In the genomic region with DNA sequence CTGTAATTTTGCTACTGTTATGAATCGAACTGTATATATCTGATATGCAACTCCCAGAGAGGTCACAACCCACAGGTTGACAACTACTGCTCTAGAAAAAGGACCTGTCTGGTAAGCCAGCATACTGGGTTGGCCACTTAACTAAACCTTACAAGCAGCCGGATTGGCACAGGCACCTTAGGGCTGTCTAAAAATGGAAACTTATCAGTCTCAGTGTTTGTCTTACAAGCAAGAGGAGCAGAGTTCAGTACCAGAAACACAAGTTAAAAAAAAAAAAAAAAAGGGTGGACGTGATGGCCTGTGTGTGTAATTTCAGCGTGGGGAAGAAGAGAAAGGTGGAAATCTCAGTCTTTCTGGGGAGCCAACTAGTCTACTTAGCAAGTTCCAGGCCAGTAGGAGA, we compare ENCODE assay signal across 31 mouse cellular contexts. TPM values are rescaled to one million over a fixed set of nuclear protein-coding genes. Genes with fewer than 3 reads are reported as not detected.
DNase-seq lines count a peak whose midpoint lies in the region; ATAC-seq and TF ChIP-seq lines count a peak whose summit lies in the region.
"Had no signal": no experiment of that assay in that cellular context is flagged by ENCODE, and none has a peak within 500 bp of the region (broad histone marks: within the 10 kb centered on the region; RNA-seq: fewer than 3 reads in every experiment).

No protein-coding gene starts in this region.

- H3K79me2 ChIP-seq in liver, adult 2 months (ENCODE audit: control insufficient read depth, insufficient read depth, low read length), result no peaks in the 10 kb centered on the region

- no peak overlapping the region for H3K4me2 ChIP-seq in heart, embryonic 15.5 days
- no peak overlapping the region for H3K4me2 ChIP-seq in liver, embryonic 11.5 days
- no peak overlapping the region for H3K4me2 ChIP-seq in stomach, embryonic 16.5 days (ENCODE audit: low read depth, low read length)
- H3K4me2 ChIP-seq: embryonic facial prominence, embryonic 12.5 days; hindbrain, embryonic 13.5 days; limb, embryonic 13.5 days; midbrain, embryonic 12.5 days; neural tube, embryonic 12.5 days had no signal

- peaks cover 34% of the 10 kb centered on the region for H3K4me1 ChIP-seq in heart, embryonic 10.5 days
- H3K4me1 ChIP-seq in heart, embryonic 15.5 days (replicated peaks), result peaks cover 29% of the 10 kb centered on the region
- H3K4me1 ChIP-seq in liver, adult 2 months (ENCODE audit: control insufficient read depth, insufficient read depth, low read length), result peaks cover 17% of the 10 kb centered on the region
- H3K4me1 ChIP-seq in liver, embryonic 11.5 days (replicated peaks; ENCODE audit: control insufficient read depth, insufficient read depth, low read length), result peaks cover 6% of the 10 kb centered on the region
- 0 out of 2 replicates have a peak, but pooled peaks cover 4% of the 10 kb centered on the region for H3K4me1 ChIP-seq in stomach, embryonic 16.5 days (ENCODE audit: control insufficient read depth, insufficient read depth, low read length)
- H3K4me1 ChIP-seq: embryonic facial prominence, embryonic 12.5 days; hindbrain, embryonic 13.5 days; limb, embryonic 13.5 days; neural tube, embryonic 12.5 days had no signal

- no peaks in the 10 kb centered on the region for H3K9me3 ChIP-seq in heart, embryonic 10.5 days
- H3K9me3 ChIP-seq in heart, embryonic 15.5 days (replicated peaks), result no peaks in the 10 kb centered on the region
- H3K9me3 ChIP-seq in liver, embryonic 11.5 days (ENCODE audit: control insufficient read depth, low read length), result no peaks in the 10 kb centered on the region
- H3K9me3 ChIP-seq in stomach, embryonic 16.5 days (replicated peaks; ENCODE audit: control insufficient read depth, low read length), result no peaks in the 10 kb centered on the region
- H3K9me3 ChIP-seq: embryonic facial prominence, embryonic 12.5 days; hindbrain, embryonic 13.5 days; limb, embryonic 13.5 days; megakaryocyte, embryonic 14.5 days; midbrain, embryonic 12.5 days; neural tube, embryonic 12.5 days had no signal

- peak overlapping the region; percentile 63; the same call in 1 of the 2 replicates for H3K27ac ChIP-seq in heart, embryonic 10.5 days
- peak overlapping the region; percentile 90 for H3K27ac ChIP-seq in heart, embryonic 15.5 days
- H3K27ac ChIP-seq in liver, adult 2 months (replicated peaks; ENCODE audit: insufficient read depth, low read depth, low read length), result peak overlapping the region; percentile 73
- no peak overlapping the region for H3K27ac ChIP-seq in liver, embryonic 11.5 days (ENCODE audit: low read depth, low read length)
- H3K27ac ChIP-seq in stomach, embryonic 16.5 days (ENCODE audit: low read length), result peak overlapping the region; percentile 64; the same call in 1 of the 2 replicates
- H3K27ac ChIP-seq: embryonic facial prominence, embryonic 12.5 days; hindbrain, embryonic 13.5 days; layer of hippocampus, adult 2 months; left cerebral cortex, adult 2 months; limb, embryonic 13.5 days; neural tube, embryonic 12.5 days had no signal

- H3K9ac ChIP-seq in heart, embryonic 15.5 days, result no peak overlapping the region
- H3K9ac ChIP-seq in liver, adult 2 months (ENCODE audit: low read depth, low read length), result no peak overlapping the region; the same call in 1 of the 2 replicates
- no peak overlapping the region for H3K9ac ChIP-seq in liver, embryonic 11.5 days (ENCODE audit: low read depth, low read length)
- 0 out of 2 replicates have a peak overlapping the region, but pooled peaks have one; percentile 9 for H3K9ac ChIP-seq in stomach, embryonic 16.5 days (ENCODE audit: low read length)
- H3K9ac ChIP-seq: embryonic facial prominence, embryonic 12.5 days; midbrain, embryonic 12.5 days; neural tube, embryonic 12.5 days had no signal

- no peak for TF ChIP-seq POLR2A in liver, adult 2 months (IDR thresholded peaks at IDR 0.05; ENCODE audit: extremely low read depth, insufficient read depth, low read length)

- H3K4me3 ChIP-seq in heart, embryonic 10.5 days, result no peak overlapping the region
- H3K4me3 ChIP-seq in heart, embryonic 15.5 days, result no peak overlapping the region
- no peak overlapping the region for H3K4me3 ChIP-seq in liver, adult 2 months (ENCODE audit: insufficient read depth, low read depth, low read length)
- no peak overlapping the region for H3K4me3 ChIP-seq in liver, embryonic 11.5 days (ENCODE audit: low read depth, low read length)
- no peak overlapping the region for H3K4me3 ChIP-seq in stomach, embryonic 16.5 days (replicated peaks; ENCODE audit: low read length)
- H3K4me3 ChIP-seq: embryonic facial prominence, embryonic 12.5 days; hindbrain, embryonic 13.5 days; layer of hippocampus, adult 2 months; left cerebral cortex, adult 2 months; limb, embryonic 13.5 days; megakaryocyte, embryonic 14.5 days; midbrain, embryonic 12.5 days; myocyte; neural tube, embryonic 12.5 days had no signal

- 51% methylated on average over 4 of the region's 4 CpGs for WGBS in heart, embryonic 10.5 days
- 48% methylated on average over 4 of the region's 4 CpGs for WGBS in heart, embryonic 15.5 days
- whole genome bisulfite sequencing in liver, adult 2 months, result 31% methylated on average over 4 of the region's 4 CpGs
- WGBS in liver, embryonic 11.5 days, result 82% methylated on average over 4 of the region's 4 CpGs
- WGBS in stomach, embryonic 16.5 days, result 71% methylated on average over 4 of the region's 4 CpGs

- no peaks in the 10 kb centered on the region for H3K27me3 ChIP-seq in heart, embryonic 10.5 days (ENCODE audit: insufficient read depth, poor library complexity, severe bottlenecking)
- H3K27me3 ChIP-seq in heart, embryonic 15.5 days, result no peaks in the 10 kb centered on the region
- no peaks in the 10 kb centered on the region for H3K27me3 ChIP-seq in liver, adult 2 months (ENCODE audit: control insufficient read depth, insufficient read depth, low read length)
- H3K27me3 ChIP-seq in liver, embryonic 11.5 days (replicated peaks; ENCODE audit: control insufficient read depth, insufficient read depth, low read length), result no peaks in the 10 kb centered on the region
- no peaks in the 10 kb centered on the region for H3K27me3 ChIP-seq in stomach, embryonic 16.5 days (ENCODE audit: control insufficient read depth, insufficient read depth, low read length)
- H3K27me3 ChIP-seq: embryonic facial prominence, embryonic 12.5 days; hindbrain, embryonic 13.5 days; limb, embryonic 13.5 days; megakaryocyte, embryonic 14.5 days; midbrain, embryonic 12.5 days; neural tube, embryonic 12.5 days had no signal

- H3K36me3 ChIP-seq in heart, embryonic 10.5 days, result peaks cover 41% of the 10 kb centered on the region
- H3K36me3 ChIP-seq in heart, embryonic 15.5 days, result peaks cover 23% of the 10 kb centered on the region; the same call in 1 of the 2 replicates
- peaks cover 10% of the 10 kb centered on the region; the same call in 1 of the 2 replicates for H3K36me3 ChIP-seq in liver, adult 2 months (ENCODE audit: control insufficient read depth, insufficient read depth, low read length)
- H3K36me3 ChIP-seq in liver, embryonic 11.5 days (ENCODE audit: control insufficient read depth, insufficient read depth, low read length), result peaks cover 29% of the 10 kb centered on the region
- H3K36me3 ChIP-seq in stomach, embryonic 16.5 days (ENCODE audit: control insufficient read depth, insufficient read depth, low read length), result peaks cover 13% of the 10 kb centered on the region

- no peak for ATAC-seq in heart, embryonic 15.5 days (replicated peaks; ENCODE audit: insufficient number of reproducible peaks, insufficient read depth, low FRiP score, low read depth)
- no peak for ATAC-seq in liver, embryonic 11.5 days (replicated peaks; ENCODE audit: low FRiP score)
- peak; percentile 31; the same call in 1 of the 2 replicates for ATAC-seq in stomach, embryonic 16.5 days (ENCODE audit: insufficient read depth, low FRiP score)
- ATAC-seq: CD4-positive, CD25-positive, alpha-beta regulatory T cell, adult 4 months; forebrain, embryonic 14.5 days; lung, postnatal 0 days had no signal

- no peak for TF ChIP-seq CTCF in liver, adult 2 months (IDR thresholded peaks at IDR 0.05; ENCODE audit: low read depth, low read length)

- no peak for DNase-seq in heart, embryonic 10.5 days (ENCODE audit: low spot score)
- no peak for DNase-seq in heart, adult 18-20 months
- DNase-seq in heart, adult 11 months, result no peak
- peak; percentile 91 for DNase-seq in liver, adult 2 months (ENCODE audit: extremely low read depth, low read depth, low spot score)
- DNase-seq in liver, embryonic 11.5 days (ENCODE audit: low spot score), result no peak
- no peak for DNase-seq in thymus, postnatal 4 days
- DNase-seq: adrenal gland, postnatal 25 days; gastrocnemius, postnatal 36 days; kidney, adult 18-20 months; kidney, postnatal 36 days; lung, postnatal 4 days; right cerebral cortex, adult 18-20 months; spleen, adult 18-20 months had no signal

RNA-seq across cellular contexts. Expression of a gene that starts 8.4 kb away (rescaled TPM):
- polyA plus RNA-seq in heart, embryonic 10.5 days (2016; fragmentation: Nextera tagmentation; extraction: Ambion mirVana), result 1.6 TPM in 2 replicates
- total RNA-seq in heart, adult 18-20 months (2021), result under 1 TPM in 1 of 2 experiments, not detected in 1; 0.36 TPM
- 0.81 TPM in 1 of 2 replicates, not detected in the other for polyA plus RNA-seq in heart, embryonic 15.5 days (2015; fragmentation: Nextera tagmentation; extraction: Ambion mirVana)
- 143 and 177 TPM in 2 replicates for total RNA-seq in liver, adult 2 months (2014; rRNA removed)
- polyA plus RNA-seq in liver, adult 2 months (2012; rRNA removed), result 203 and 264 TPM in 2 replicates
- polyA plus RNA-seq in liver, embryonic 11.5 days (2014; fragmentation: Nextera tagmentation; extraction: Ambion mirVana), result 9.7 and 12.5 TPM in 2 replicates
- polyA plus RNA-seq in stomach, embryonic 16.5 days (2015; fragmentation: Nextera tagmentation; extraction: Ambion mirVana), result 7.8 and 8.7 TPM in 2 replicates
- total RNA-seq: gastrocnemius, postnatal 36 days; heart, postnatal 25 days; layer of hippocampus, adult 2 months; layer of hippocampus, postnatal 14 days; left cerebral cortex, adult 2 months; left cerebral cortex, postnatal 25 days; midbrain, postnatal 0 days had no signal
- polyA plus RNA-seq: forebrain, embryonic 14.5 days; hindbrain, embryonic 13.5 days; midbrain, postnatal 0 days had no signal

RNA-seq across cellular contexts. Expression of a gene that starts 11.3 kb away (rescaled TPM):
- 31.8 and 33.1 TPM in 2 replicates for polyA plus RNA-seq in heart, embryonic 10.5 days (2016; fragmentation: Nextera tagmentation; extraction: Ambion mirVana)
- 10 to 100 TPM; 83.4 to 86.8 TPM for total RNA-seq in heart, adult 18-20 months (2021)
- 29.8 and 33.3 TPM in 2 replicates for polyA plus RNA-seq in heart, embryonic 15.5 days (2015; fragmentation: Nextera tagmentation; extraction: Ambion mirVana)
- total RNA-seq in liver, adult 2 months (2014; rRNA removed), result 19.6 and 29.6 TPM in 2 replicates
- 79.8 and 97.5 TPM in 2 replicates for polyA plus RNA-seq in liver, adult 2 months (2012; rRNA removed)
- 59.1 and 59.2 TPM in 2 replicates for polyA plus RNA-seq in liver, embryonic 11.5 days (2014; fragmentation: Nextera tagmentation; extraction: Ambion mirVana)
- polyA plus RNA-seq in stomach, embryonic 16.5 days (2015; fragmentation: Nextera tagmentation; extraction: Ambion mirVana), result 31.2 and 32.8 TPM in 2 replicates

RNA-seq across cellular contexts. Expression of a gene that starts 18.8 kb away (rescaled TPM):
- 2.5 and 3.2 TPM in 2 replicates for polyA plus RNA-seq in heart, embryonic 10.5 days (2016; fragmentation: Nextera tagmentation; extraction: Ambion mirVana)
- 1 to 10 TPM; 1.4 to 1.8 TPM for total RNA-seq in heart, adult 18-20 months (2021)
- 1.5 and 2.3 TPM in 2 replicates for polyA plus RNA-seq in heart, embryonic 15.5 days (2015; fragmentation: Nextera tagmentation; extraction: Ambion mirVana)
- total RNA-seq in liver, adult 2 months (2014; rRNA removed), result 0.37 and 0.47 TPM in 2 replicates
- 1.2 and 2.8 TPM in 2 replicates for polyA plus RNA-seq in liver, adult 2 months (2012; rRNA removed)
- polyA plus RNA-seq in liver, embryonic 11.5 days (2014; fragmentation: Nextera tagmentation; extraction: Ambion mirVana), result 2.3 TPM in 2 replicates
- polyA plus RNA-seq in stomach, embryonic 16.5 days (2015; fragmentation: Nextera tagmentation; extraction: Ambion mirVana), result 3.9 and 4.5 TPM in 2 replicates

RNA-seq across cellular contexts. Expression of a gene that starts 22.6 kb away (rescaled TPM):
- polyA plus RNA-seq in heart, embryonic 10.5 days (2016; fragmentation: Nextera tagmentation; extraction: Ambion mirVana), result 80.7 and 84.4 TPM in 2 replicates
- 10 to 100 TPM; 37.4 to 48.3 TPM for total RNA-seq in heart, adult 18-20 months (2021)
- 46.4 and 65.9 TPM in 2 replicates for polyA plus RNA-seq in heart, embryonic 15.5 days (2015; fragmentation: Nextera tagmentation; extraction: Ambion mirVana)
- total RNA-seq in liver, adult 2 months (2014; rRNA removed), result 53.3 and 54.3 TPM in 2 replicates
- 89.0 and 116 TPM in 2 replicates for polyA plus RNA-seq in liver, adult 2 months (2012; rRNA removed)
- 159 and 167 TPM in 2 replicates for polyA plus RNA-seq in liver, embryonic 11.5 days (2014; fragmentation: Nextera tagmentation; extraction: Ambion mirVana)
- 75.1 and 82.7 TPM in 2 replicates for polyA plus RNA-seq in stomach, embryonic 16.5 days (2015; fragmentation: Nextera tagmentation; extraction: Ambion mirVana)

RNA-seq across cellular contexts. Expression of a gene that starts 22.8 kb away (rescaled TPM):
- 30.4 and 30.7 TPM in 2 replicates for polyA plus RNA-seq in heart, embryonic 10.5 days (2016; fragmentation: Nextera tagmentation; extraction: Ambion mirVana)
- 10 to 100 TPM; 10.5 to 10.6 TPM for total RNA-seq in heart, adult 18-20 months (2021)
- 18.3 and 23.8 TPM in 2 replicates for polyA plus RNA-seq in heart, embryonic 15.5 days (2015; fragmentation: Nextera tagmentation; extraction: Ambion mirVana)
- 14.0 and 54.7 TPM in 2 replicates for total RNA-seq in liver, adult 2 months (2014; rRNA removed)
- polyA plus RNA-seq in liver, adult 2 months (2012; rRNA removed), result 16.5 and 21.4 TPM in 2 replicates
- 26.5 and 30.0 TPM in 2 replicates for polyA plus RNA-seq in liver, embryonic 11.5 days (2014; fragmentation: Nextera tagmentation; extraction: Ambion mirVana)
- 49.3 and 56.1 TPM in 2 replicates for polyA plus RNA-seq in stomach, embryonic 16.5 days (2015; fragmentation: Nextera tagmentation; extraction: Ambion mirVana)

Comparison
In these comparisons a context has a peak if more than half of its experiments do, and no peak if none do; other contexts are left out.
1. RNA of a gene that starts 8.4 kb away (polyA plus RNA-seq): 203 to 264 TPM in liver, adult 2 months; 9.7 to 12.5 TPM in liver, embryonic 11.5 days, 7.8 to 8.7 TPM in stomach, embryonic 16.5 days, 1.6 TPM in heart, embryonic 10.5 days and 0.81 TPM in heart, embryonic 15.5 days; every median in the first group is over 10 times any median in the second.